Mouse (Mus musculus): ENCODE results near the gene Spsb4.

DNA sequence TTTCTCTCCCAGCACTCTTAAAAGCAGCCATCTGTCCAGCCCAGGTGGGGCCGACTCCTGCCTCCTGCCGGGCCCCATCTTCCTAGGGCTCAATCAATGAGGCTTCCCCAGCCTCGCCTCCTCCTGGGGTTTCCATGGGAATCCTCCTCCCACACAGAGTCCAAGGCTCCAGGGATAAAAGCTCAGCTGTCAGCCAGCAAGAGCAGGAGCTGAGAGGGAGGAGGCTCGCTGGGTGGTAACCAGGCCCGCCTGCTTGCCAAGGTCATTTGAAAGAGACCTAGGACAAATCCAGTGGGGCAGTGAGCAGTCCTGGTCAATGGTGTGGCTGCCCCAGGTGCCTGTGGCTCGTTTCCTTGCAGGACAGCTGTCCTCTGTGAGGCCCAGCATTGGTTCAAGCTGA lies 5.5 kb downstream of the Spsb4 start:
- no peak for TF ChIP-seq CTCF (IDR thresholded peaks at IDR 0.05; ENCODE audit: low read depth)
- no peak for TF ChIP-seq EP300 (optimal IDR thresholded peaks at IDR 0.05)
